Mouse (Mus musculus): Measurements from ENCODE around the gene Mgat3. TPM values are rescaled to one million over a fixed set of nuclear protein-coding genes. Genes with fewer than 3 reads are reported as not detected.
A peak's percentile ranks its signal among the peaks of the same experiment; 100 is the strongest.

The Mgat3 gene
- polyA plus RNA-seq, 1 experiment from 2014 or later, result 6.7 TPM

- no peak for ATAC-seq (replicated peaks; ENCODE audit: low FRiP score, low read depth)
- no peaks in the 10 kb centered on the region for H3K36me3 ChIP-seq (ENCODE audit: insufficient read depth, low read length)
- no peak overlapping the region for H3K4me2 ChIP-seq (ENCODE audit: low read length)
- no peak overlapping the region for H3K27ac ChIP-seq
- H3K9ac ChIP-seq (ENCODE audit: low read depth, low read length), result no peak overlapping the region
- no peaks in the 10 kb centered on the region for H3K9me3 ChIP-seq (replicated peaks; ENCODE audit: low read length)
- H3K4me3 ChIP-seq (replicated peaks; ENCODE audit: low read depth, low read length), result no peak overlapping the region
- no peak for DNase-seq (ENCODE audit: low spot score)
- peaks cover 4% of the 10 kb centered on the region; the same call in 1 of the 2 replicates for H3K4me1 ChIP-seq (replicated peaks; ENCODE audit: insufficient read depth, low read length)
- TF ChIP-seq CTCF (IDR thresholded peaks at IDR 0.05; ENCODE audit: low read depth), result no peak
- H3K27me3 ChIP-seq (ENCODE audit: insufficient read depth, low read length), result no peaks in the 10 kb centered on the region
- 79% methylated on average over 17 of the region's 17 CpGs for WGBS
These were observed 54.7 kb downstream of the Mgat3 start for GRCm38 (mm10) chr15:80228071-80228800.

- Histone ChIP-seq H3K27ac (no peak overlapping the region), H3K4me1 (replicated peaks; ENCODE audit: insufficient read depth, low read length) (peaks cover 7% of the 10 kb centered on the region; the same call in 1 of the 2 replicates), H3K9ac (ENCODE audit: low read depth, low read length) (no peak overlapping the region), H3K27me3 (ENCODE audit: insufficient read depth, low read length) (no peaks in the 10 kb centered on the region), H3K9me3 (replicated peaks; ENCODE audit: low read length) (no peaks in the 10 kb centered on the region), H3K36me3 (ENCODE audit: insufficient read depth, low read length) (peaks cover 14% of the 10 kb centered on the region; the same call in 1 of the 2 replicates), H3K4me2 (ENCODE audit: low read length) (no peak overlapping the region), H3K4me3 (replicated peaks; ENCODE audit: low read depth, low read length) (no peak overlapping the region)
- no peak for TF ChIP-seq CTCF (IDR thresholded peaks at IDR 0.05; ENCODE audit: low read depth)
- no peak for DNase-seq (ENCODE audit: low spot score)
- WGBS, result 75% methylated on average over 2 of the region's 2 CpGs
- ATAC-seq (replicated peaks; ENCODE audit: low FRiP score, low read depth), result no peak
These were observed 58.8 kb downstream of the Mgat3 start for GRCm38 (mm10) chr15:80232331-80232730.

- TF ChIP-seq CTCF (IDR thresholded peaks at IDR 0.05; ENCODE audit: low read depth), result no peak
- H3K27ac ChIP-seq, result peak overlapping the region; percentile 70
- no peaks in the 10 kb centered on the region for H3K27me3 ChIP-seq (ENCODE audit: insufficient read depth, low read length)
- peaks cover 17% of the 10 kb centered on the region; the same call in 1 of the 2 replicates for H3K36me3 ChIP-seq (ENCODE audit: insufficient read depth, low read length)
- no peak for ATAC-seq (replicated peaks; ENCODE audit: low FRiP score, low read depth)
- H3K4me2 ChIP-seq (ENCODE audit: low read length), result peak overlapping the region; percentile 56
- H3K4me3 ChIP-seq (replicated peaks; ENCODE audit: low read depth, low read length), result no peak overlapping the region; the same call in 1 of the 2 replicates
- H3K4me1 ChIP-seq (replicated peaks; ENCODE audit: insufficient read depth, low read length), result peaks cover 7% of the 10 kb centered on the region; the same call in 1 of the 2 replicates
- no peak for DNase-seq (ENCODE audit: low spot score)
- 33% methylated on average over 4 of the region's 4 CpGs for WGBS
- 0 out of 2 replicates have a peak overlapping the region, but pooled peaks have one; percentile 13 for H3K9ac ChIP-seq (ENCODE audit: low read depth, low read length)
- no peaks in the 10 kb centered on the region for H3K9me3 ChIP-seq (replicated peaks; ENCODE audit: low read length)
These were observed 59.5 kb downstream of the Mgat3 start for GRCm38 (mm10) chr15:80233053-80233452.

GRCm38 (mm10) chr15:80233733-80234509 lies 60.4 kb downstream of the Mgat3 start, which contains the start of gene Mief1:
Mief1 (plus strand) TSS chr15:80234018.
- WGBS, result 2% methylated on average over 67 of the region's 67 CpGs

GRCm38 (mm10) chr15:80235535-80235934 lies 62.0 kb downstream of the Mgat3 start, which contains the start of gene AC140267.1:
AC140267.1 (plus strand) TSS chr15:80235835.
- peak within 1 kb of the TSS; percentile 56 for H3K4me2 ChIP-seq (ENCODE audit: low read length)
- H3K27ac ChIP-seq, result no peak within 1 kb of the TSS
- no peak for TF ChIP-seq CTCF (IDR thresholded peaks at IDR 0.05; ENCODE audit: low read depth)
- peaks cover 33% of the 10 kb centered on the region for H3K36me3 ChIP-seq (ENCODE audit: insufficient read depth, low read length)
- WGBS, result 95% methylated on average over 9 of the region's 9 CpGs
- peak within 1 kb of the TSS; percentile 90 for H3K4me3 ChIP-seq (replicated peaks; ENCODE audit: low read depth, low read length)
- peak within 1 kb of the TSS; percentile 86 for H3K9ac ChIP-seq (ENCODE audit: low read depth, low read length)
- H3K9me3 ChIP-seq (replicated peaks; ENCODE audit: low read length), result no peaks in the 10 kb centered on the region
- H3K27me3 ChIP-seq (ENCODE audit: insufficient read depth, low read length), result no peaks in the 10 kb centered on the region
- no peak for ATAC-seq (replicated peaks; ENCODE audit: low FRiP score, low read depth)
- peaks cover 7% of the 10 kb centered on the region; the same call in 1 of the 2 replicates for H3K4me1 ChIP-seq (replicated peaks; ENCODE audit: insufficient read depth, low read length)
- no peak for DNase-seq (ENCODE audit: low spot score)

More at GRCm38 (mm10) chr15:80233733-80234509, 60.4 kb downstream of the Mgat3 start, which contains the start of gene Mief1:
- ATAC-seq (replicated peaks; ENCODE audit: low FRiP score, low read depth), result peak; percentile 97
- peak; percentile 98 for DNase-seq (ENCODE audit: low spot score)
- H3K9me3 ChIP-seq (replicated peaks; ENCODE audit: low read length), result no peaks in the 10 kb centered on the region
- TF ChIP-seq CTCF (IDR thresholded peaks at IDR 0.05; ENCODE audit: low read depth), result peak; percentile 30; the same call in 1 of the 2 replicates
- peaks cover 7% of the 10 kb centered on the region; the same call in 1 of the 2 replicates for H3K4me1 ChIP-seq (replicated peaks; ENCODE audit: insufficient read depth, low read length)
- no peaks in the 10 kb centered on the region for H3K27me3 ChIP-seq (ENCODE audit: insufficient read depth, low read length)
- peak within 1 kb of the TSS; percentile 90 for H3K4me3 ChIP-seq (replicated peaks; ENCODE audit: low read depth, low read length)
- peak within 1 kb of the TSS; percentile 56 for H3K4me2 ChIP-seq (ENCODE audit: low read length)
- H3K9ac ChIP-seq (ENCODE audit: low read depth, low read length), result peak within 1 kb of the TSS; percentile 86
- peaks cover 24% of the 10 kb centered on the region; the same call in 1 of the 2 replicates for H3K36me3 ChIP-seq (ENCODE audit: insufficient read depth, low read length)
- peak within 1 kb of the TSS; percentile 90 for H3K27ac ChIP-seq

GRCm38 (mm10) chr15:80248135-80248534 lies 74.6 kb downstream of the Mgat3 start:
- Histone ChIP-seq H3K27me3 (ENCODE audit: insufficient read depth, low read length) (no peaks in the 10 kb centered on the region), H3K9ac (ENCODE audit: low read depth, low read length) (no peak overlapping the region), H3K4me2 (ENCODE audit: low read length) (no peak overlapping the region), H3K9me3 (replicated peaks; ENCODE audit: low read length) (no peaks in the 10 kb centered on the region), H3K4me3 (replicated peaks; ENCODE audit: low read depth, low read length) (no peak overlapping the region), H3K36me3 (ENCODE audit: insufficient read depth, low read length) (peaks cover 59% of the 10 kb centered on the region), H3K4me1 (replicated peaks; ENCODE audit: insufficient read depth, low read length) (0 out of 2 replicates have a peak, but pooled peaks cover 2% of the 10 kb centered on the region), H3K27ac (no peak overlapping the region)
- WGBS, result 95% methylated on average over 12 of the region's 12 CpGs
- ATAC-seq (replicated peaks; ENCODE audit: low FRiP score, low read depth) (no peak), DNase-seq (ENCODE audit: low spot score) (no peak)
- no peak for TF ChIP-seq CTCF (IDR thresholded peaks at IDR 0.05; ENCODE audit: low read depth)

All from kidney, postnatal 0 days (tissue).